Mouse (Mus musculus): Measurements from ENCODE around the gene Gm9970.
"Not testable (repeated sequence)": the region's sequence is repeated elsewhere in the genome, so short reads cannot be mapped to it uniquely, and the experiment has no call there.

Gm9970 gene

GRCm38 (mm10) chr5:31221304-31221945 is 19.6 kb downstream of the Gm9970 start:
- peak in 1 of 2 experiments; percentile 48 for DNase-seq

- DNase-seq = peak; percentile 96 to 97
Observed at GRCm38 (mm10) chr5:31220448-31221303, 20.4 kb downstream of the Gm9970 start, which contains the start of gene Ppm1g. TSS of gene Ppm1g (minus strand) at chr5:31220687.

- peak in 1 of 2 experiments; percentile 32 for DNase-seq
Observed at GRCm38 (mm10) chr5:31219911-31220447, 21.1 kb downstream of the Gm9970 start.

GRCm38 (mm10) chr5:31219474-31219873 is 21.6 kb downstream of the Gm9970 start:
- DNase-seq = no peak

GRCm38 (mm10) chr5:31219070-31219469 is 22.0 kb downstream of the Gm9970 start:
- DNase-seq = peak in 1 of 2 experiments; percentile 9

GRCm38 (mm10) chr5:31218294-31218693 is 22.7 kb downstream of the Gm9970 start:
- no peak for DNase-seq

- not testable (repeated sequence) for DNase-seq
Observed at GRCm38 (mm10) chr5:31216554-31216953, 24.5 kb downstream of the Gm9970 start.

GRCm38 (mm10) chr5:31204421-31204820 is 36.6 kb downstream of the Gm9970 start:
- no peak for DNase-seq

GRCm38 (mm10) chr5:31203866-31204265 is 37.2 kb downstream of the Gm9970 start:
- DNase-seq = no peak

- DNase-seq = no peak
Observed at GRCm38 (mm10) chr5:31202933-31203332, 38.1 kb downstream of the Gm9970 start.

GRCm38 (mm10) chr5:31201742-31202590 is 39.1 kb downstream of the Gm9970 start, which contains the start of gene Zfp513:
TSS of gene Zfp513 (minus strand) at chr5:31202303.
- peak; percentile 97 to 99 for DNase-seq

- DNase-seq = no peak
Observed at GRCm38 (mm10) chr5:31201042-31201741, 39.8 kb downstream of the Gm9970 start.

- no peak for DNase-seq
Observed at GRCm38 (mm10) chr5:31200327-31200768, 40.7 kb downstream of the Gm9970 start.

- DNase-seq = no peak
Observed at GRCm38 (mm10) chr5:31199893-31200292, 41.1 kb downstream of the Gm9970 start.

GRCm38 (mm10) chr5:31199321-31199892 is 41.6 kb downstream of the Gm9970 start:
- DNase-seq = no peak

- no peak for DNase-seq
Observed at GRCm38 (mm10) chr5:31198616-31199320, 42.3 kb downstream of the Gm9970 start.

GRCm38 (mm10) chr5:31198170-31198569 is 42.9 kb downstream of the Gm9970 start:
- no peak for DNase-seq

- DNase-seq = no peak
Observed at GRCm38 (mm10) chr5:31197072-31197471, 44.0 kb downstream of the Gm9970 start.

GRCm38 (mm10) chr5:31196207-31196606 is 44.8 kb downstream of the Gm9970 start:
- no peak for DNase-seq

GRCm38 (mm10) chr5:31195671-31196070 is 45.4 kb downstream of the Gm9970 start:
- DNase-seq = no peak

Data from kidney, adult 8-10 months (tissue).